Mouse (Mus musculus) B cell, adult (primary cell): ENCODE data around the gene 2010109A12Rik. TPM values are rescaled to one million over a fixed set of nuclear protein-coding genes. Genes with fewer than 3 reads are reported as not detected.

Experiments used
- total RNA-seq: library from RNA; stranded (reverse); gene quantifications from 4 replicates; pipeline ENCODE4 v1.2.4, GENCODE M21; 2023; ENCODE audit not compliant: inconsistent age

2010109A12Rik gene
- total RNA-seq: 2.4 to 4.2 TPM (median 2.5 TPM) in 4 replicates

GRCm38 (mm10) chr5:93206109-93207005 is at the start of gene 2010109A12Rik, which contains the start of gene Ccni:
Gene 2010109A12Rik (plus strand): TSS chr5:93206518.
Gene Ccni (minus strand): TSS chr5:93206495.

Other genes with a start within 250 kb of the 2010109A12Rik start
- not detected in 4 replicates for gene Sowahb, start 161.5 kb upstream of the 2010109A12Rik start, total RNA-seq
- 109 to 133 TPM (median 116 TPM) in 4 replicates for gene Sept11, start 113.1 kb upstream of the 2010109A12Rik start, total RNA-seq
- 162 to 176 TPM (median 170 TPM) in 4 replicates for gene Ccni, start within 50 bp of the 2010109A12Rik start, total RNA-seq
- gene Ccng2, start 60.7 kb downstream of the 2010109A12Rik start, total RNA-seq: 61.6 to 70.8 TPM (median 68.6 TPM) in 4 replicates